Mouse (Mus musculus) heart, adult 2 months (tissue): ENCODE results near the gene Prdm4. TPM values are rescaled to one million over a fixed set of nuclear protein-coding genes. Genes with fewer than 3 reads are reported as not detected.

ENCODE experiments used
- DNase-seq, 2 experiments: peaks; one replicate each; pipeline ENCODE4 v3.0.0; 2021
- H3K27ac ChIP-seq: fragments of 200-600 bp; 2 replicates; pipeline ENCODE4 v1.8.1; 2022
- H3K27me3 ChIP-seq: fragments of 200-500 bp; 2 replicates; pipeline ENCODE4 v1.6.1; 2012; ENCODE audit warnings: mild to moderate bottlenecking, low read length, inconsistent platforms, mixed read lengths; ENCODE audit not compliant: control insufficient read depth, insufficient read depth
- H3K36me3 ChIP-seq: fragments of 200-500 bp; 2 replicates; pipeline ENCODE4 v1.6.1; 2012; ENCODE audit warnings: low read length, inconsistent platforms; ENCODE audit not compliant: control insufficient read depth, insufficient read depth
- H3K4me1 ChIP-seq: fragments of 200-500 bp; 2 replicates; pipeline ENCODE4 v1.6.1; 2011; ENCODE audit warnings: low read length; ENCODE audit not compliant: control insufficient read depth, insufficient read depth
- H3K4me3 ChIP-seq: fragments of 200-600 bp; 2 replicates; pipeline ENCODE4 v1.8.1; 2022
- H3K79me2 ChIP-seq: fragments of 200-500 bp; replicated peaks from 2 replicates; pipeline ENCODE4 v1.6.1; 2012; ENCODE audit warnings: mild to moderate bottlenecking, inconsistent platforms, low read length, moderate library complexity, mixed read lengths; ENCODE audit not compliant: control insufficient read depth, insufficient read depth
- H3K9ac ChIP-seq: fragments of 200-500 bp; 2 replicates; pipeline ENCODE4 v1.6.1; 2012; ENCODE audit warnings: low read depth, mild to moderate bottlenecking, control low read depth, inconsistent platforms, low read length, mixed read lengths
- CTCF ChIP-seq: fragments of 200-600 bp; IDR thresholded peaks from 2 replicates; pipeline ENCODE4 v1.8.1; 2022; ENCODE audit warnings: antibody characterized with exemption, mild to moderate bottlenecking, moderate library complexity
- EP300 ChIP-seq: fragments of 200-500 bp; IDR thresholded peaks from 2 replicates; pipeline ENCODE4 v1.6.1; 2011; ENCODE audit warnings: low read depth, low read length, control low read depth; ENCODE audit not compliant: insufficient read depth
- POLR2A ChIP-seq: fragments of 200-500 bp; IDR thresholded peaks from 2 replicates; pipeline ENCODE4 v1.6.1; 2011; ENCODE audit warnings: mild to moderate bottlenecking, low read depth, low read length, control low read depth; ENCODE audit not compliant: insufficient read depth
- WGBS: fragments of 180-500 bp; shearing (Covaris S2); methylation state at CpG from one replicate; pipeline ENCODE4 v1.1.7; 2018; 5-methylcytosine and 5-hydroxymethylcytosine counted together
- intact Hi-C: fragments of 180-260 bp; cut with DNase I; formaldehyde crosslinking; loops from one replicate; pipeline ENCODE4 v1.15.1; 2025
- polyA plus RNA-seq: library from polyadenylated mRNA; depleted of rRNA; stranded (reverse); fragments of >200 nt; gene quantifications from 2 replicates; pipeline ENCODE4 v1.2.3, GENCODE M21; 2012
- total RNA-seq, 2 experiments: library from RNA; stranded (reverse); gene quantifications; 2 replicates each; pipeline ENCODE4 v1.2.3; 2021

Gene Prdm4
- total and polyA plus RNA-seq, 3 experiments, result 10.6 to 12.7 (median 11.6) TPM

- Histone ChIP-seq H3K79me2 (peaks cover 1% of the 10 kb centered on the region), H3K4me3 (peak overlapping the region; percentile 69), H3K9ac (peak overlapping the region; percentile 98), H3K4me1 (no peaks in the 10 kb centered on the region), H3K36me3 (peaks cover 17% of the 10 kb centered on the region), H3K27me3 (no peaks in the 10 kb centered on the region), H3K27ac (peak overlapping the region; percentile 85)
- DNase-seq, result no peak
- 1% methylated on average over 20 of the region's 20 CpGs for WGBS
- TF ChIP-seq POLR2A (no peak), CTCF (no peak), EP300 (no peak)
- intact Hi-C loops, result loop anchor here (2.0 to 10.0 kb wide), 2 partner anchors 40 to 748 kb away; partner anchors contain the start of genes Hsp90b1, Prdm4 and Ttc41
Observed at GRCm38 (mm10) chr10:85956871-85957419, 40.0 kb upstream of the Prdm4 start.

- Histone ChIP-seq H3K4me3 (no peak overlapping the region), H3K36me3 (peaks cover 17% of the 10 kb centered on the region), H3K4me1 (no peaks in the 10 kb centered on the region), H3K27me3 (no peaks in the 10 kb centered on the region), H3K27ac (no peak overlapping the region), H3K79me2 (peaks cover 1% of the 10 kb centered on the region), H3K9ac (no peak overlapping the region)
- no peak for DNase-seq
- WGBS, result 64% methylated on average over 2 of the region's 2 CpGs
- intact Hi-C loops, result loop anchor here (10.0 kb wide), 1 partner anchor 750 kb away; the partner anchor contains the start of genes Hsp90b1 and Ttc41
- TF ChIP-seq CTCF (no peak), POLR2A (no peak), EP300 (no peak)
Observed at GRCm38 (mm10) chr10:85954429-85954828, 37.5 kb upstream of the Prdm4 start.

- no peak overlapping the region for H3K4me3 ChIP-seq
- no peak overlapping the region for H3K27ac ChIP-seq
- DNase-seq, result peak in 1 of 2 experiments; percentile 24
- peaks cover 17% of the 10 kb centered on the region for H3K36me3 ChIP-seq
- no peak for TF ChIP-seq POLR2A
- no peak for TF ChIP-seq CTCF
- no peak for TF ChIP-seq EP300
- intact Hi-C loops, result loop anchor here (10.0 kb wide), 1 partner anchor 751 kb away; the partner anchor contains the start of genes Hsp90b1 and Ttc41
- no peaks in the 10 kb centered on the region for H3K4me1 ChIP-seq
- H3K9ac ChIP-seq, result no peak overlapping the region
- peaks cover 1% of the 10 kb centered on the region for H3K79me2 ChIP-seq
- H3K27me3 ChIP-seq, result no peaks in the 10 kb centered on the region
- WGBS, result 37% methylated on average over 3 of the region's 3 CpGs
Observed at GRCm38 (mm10) chr10:85953401-85953800, 36.5 kb upstream of the Prdm4 start.

GRCm38 (mm10) chr10:85951765-85952443 is 35.0 kb upstream of the Prdm4 start:
- H3K4me3 ChIP-seq, result no peak overlapping the region
- H3K36me3 ChIP-seq, result peaks cover 17% of the 10 kb centered on the region
- DNase-seq, result no peak
- H3K79me2 ChIP-seq, result no peaks in the 10 kb centered on the region; the same call in 1 of the 2 replicates
- H3K27ac ChIP-seq, result no peak overlapping the region
- intact Hi-C loops, result loop anchor here (10.0 kb wide), 1 partner anchor 753 kb away; the partner anchor contains the start of genes Hsp90b1 and Ttc41
- H3K27me3 ChIP-seq, result no peaks in the 10 kb centered on the region
- TF ChIP-seq EP300 (no peak), POLR2A (no peak), CTCF (no peak)
- H3K9ac ChIP-seq, result no peak overlapping the region
- WGBS, result 84% methylated on average over 6 of the region's 6 CpGs
- no peaks in the 10 kb centered on the region for H3K4me1 ChIP-seq

GRCm38 (mm10) chr10:85948483-85949196 is 31.7 kb upstream of the Prdm4 start:
- intact Hi-C loops, result no loop called here
- no peak overlapping the region for H3K4me3 ChIP-seq
- no peak for TF ChIP-seq EP300
- TF ChIP-seq CTCF, result no peak
- TF ChIP-seq POLR2A, result no peak
- WGBS, result 93% methylated on average over 8 of the region's 8 CpGs
- no peak overlapping the region for H3K27ac ChIP-seq
- no peak overlapping the region for H3K9ac ChIP-seq
- no peaks in the 10 kb centered on the region for H3K79me2 ChIP-seq
- no peak for DNase-seq
- no peaks in the 10 kb centered on the region for H3K27me3 ChIP-seq
- H3K4me1 ChIP-seq, result no peaks in the 10 kb centered on the region
- H3K36me3 ChIP-seq, result peaks cover 8% of the 10 kb centered on the region
